In genomic region chr11:66188146-66188545, GRCm38 (mm10) we compare ENCODE assay signal across 20 mouse cellular contexts. TPM values are rescaled to one million over a fixed set of nuclear protein-coding genes. Genes with fewer than 3 reads are reported as not detected.
A peak's percentile ranks its signal among the peaks of the same experiment; 100 is the strongest.
DNase-seq lines count a peak whose midpoint lies in the region; ATAC-seq and TF ChIP-seq lines count a peak whose summit lies in the region.
"Had no signal": no experiment of that assay in that cellular context is flagged by ENCODE, and none has a peak within 500 bp of the region (broad histone marks: within the 10 kb centered on the region; RNA-seq: fewer than 3 reads in every experiment).

No protein-coding gene starts in this region.

- H3K27ac ChIP-seq in forebrain, embryonic 14.5 days (ENCODE audit: low read depth, low read length), result peak overlapping the region; percentile 21; the same call in 1 of the 2 replicates
- no peak overlapping the region for H3K27ac ChIP-seq in forebrain, embryonic 10.5 days
- no peak overlapping the region for H3K27ac ChIP-seq in hindbrain, postnatal 0 days
- H3K27ac ChIP-seq in hindbrain, embryonic 14.5 days, result no peak overlapping the region
- H3K27ac ChIP-seq: embryonic facial prominence, embryonic 10.5 days; forebrain, embryonic 12.5 days; gastrocnemius, adult 2 months; kidney, embryonic 15.5 days; limb, embryonic 15.5 days; liver, embryonic 14.5 days; stomach, postnatal 0 days had no signal

- no peak overlapping the region for H3K9ac ChIP-seq in forebrain, embryonic 14.5 days (ENCODE audit: low read length)
- no peak overlapping the region for H3K9ac ChIP-seq in hindbrain, postnatal 0 days (replicated peaks; ENCODE audit: low read length)
- no peak overlapping the region for H3K9ac ChIP-seq in hindbrain, embryonic 14.5 days
- H3K9ac ChIP-seq: forebrain, embryonic 12.5 days; kidney, embryonic 15.5 days; limb, embryonic 15.5 days; liver, embryonic 14.5 days had no signal

- H3K4me2 ChIP-seq in forebrain, embryonic 14.5 days (ENCODE audit: low read length), result no peak overlapping the region
- no peak overlapping the region for H3K4me2 ChIP-seq in hindbrain, postnatal 0 days (ENCODE audit: low read depth, low read length)
- H3K4me2 ChIP-seq in hindbrain, embryonic 14.5 days (replicated peaks), result no peak overlapping the region
- H3K4me2 ChIP-seq: forebrain, embryonic 12.5 days; kidney, embryonic 15.5 days; limb, embryonic 15.5 days had no signal

- H3K4me3 ChIP-seq in forebrain, embryonic 14.5 days (ENCODE audit: low read depth, low read length), result no peak overlapping the region
- H3K4me3 ChIP-seq in forebrain, embryonic 10.5 days, result no peak overlapping the region
- H3K4me3 ChIP-seq in hindbrain, postnatal 0 days (ENCODE audit: low read length), result no peak overlapping the region
- no peak overlapping the region for H3K4me3 ChIP-seq in hindbrain, embryonic 14.5 days (replicated peaks; ENCODE audit: low read length)
- H3K4me3 ChIP-seq: embryonic facial prominence, embryonic 10.5 days; forebrain, embryonic 12.5 days; gastrocnemius, adult 2 months; kidney, embryonic 15.5 days; limb, embryonic 15.5 days had no signal

- TF ChIP-seq CTCF in hindbrain, postnatal 0 days (IDR thresholded peaks at IDR 0.05; ENCODE audit: low read depth), result no peak

- peak; percentile 20 for DNase-seq in forebrain, embryonic 14.5 days (ENCODE audit: low spot score)
- no peak for DNase-seq in forebrain, embryonic 10.5 days (ENCODE audit: extremely low spot score, low spot score)
- DNase-seq in hindbrain, postnatal 0 days (ENCODE audit: low spot score), result peak; percentile 7
- DNase-seq in hindbrain, embryonic 14.5 days (ENCODE audit: low spot score), result no peak
- peak; percentile 52 to 79 for DNase-seq in layer of hippocampus, adult 18-20 months (ENCODE audit: low spot score in 2 of 2)
- DNase-seq in layer of hippocampus, postnatal 36 days, result peak; percentile 37 to 46
- DNase-seq in ovary, postnatal 14 days (ENCODE audit: low spot score), result no peak

- H3K36me3 ChIP-seq in forebrain, embryonic 14.5 days (ENCODE audit: control insufficient read depth, insufficient read depth, low read length), result no peaks in the 10 kb centered on the region
- no peaks in the 10 kb centered on the region for H3K36me3 ChIP-seq in forebrain, embryonic 10.5 days (replicated peaks)
- no peaks in the 10 kb centered on the region for H3K36me3 ChIP-seq in hindbrain, postnatal 0 days (ENCODE audit: insufficient read depth, low read length)
- no peaks in the 10 kb centered on the region for H3K36me3 ChIP-seq in hindbrain, embryonic 14.5 days (replicated peaks; ENCODE audit: control insufficient read depth, insufficient read depth)
- H3K36me3 ChIP-seq: embryonic facial prominence, embryonic 10.5 days; forebrain, embryonic 12.5 days; kidney, embryonic 15.5 days; limb, embryonic 15.5 days had no signal

- H3K4me1 ChIP-seq in forebrain, embryonic 14.5 days (ENCODE audit: control insufficient read depth, insufficient read depth, low read length), result no peaks in the 10 kb centered on the region
- no peaks in the 10 kb centered on the region for H3K4me1 ChIP-seq in forebrain, embryonic 10.5 days
- H3K4me1 ChIP-seq in hindbrain, postnatal 0 days (ENCODE audit: insufficient read depth, low read length), result 0 out of 2 replicates have a peak, but pooled peaks cover 4% of the 10 kb centered on the region
- H3K4me1 ChIP-seq in hindbrain, embryonic 14.5 days (replicated peaks; ENCODE audit: control insufficient read depth, insufficient read depth, low read length), result no peaks in the 10 kb centered on the region
- H3K4me1 ChIP-seq: embryonic facial prominence, embryonic 10.5 days; forebrain, embryonic 12.5 days; kidney, embryonic 15.5 days had no signal

- no peaks in the 10 kb centered on the region for H3K27me3 ChIP-seq in forebrain, embryonic 14.5 days (replicated peaks; ENCODE audit: control insufficient read depth, insufficient read depth, low read length)
- H3K27me3 ChIP-seq in forebrain, embryonic 10.5 days (ENCODE audit: poor library complexity, severe bottlenecking), result no peaks in the 10 kb centered on the region
- no peaks in the 10 kb centered on the region for H3K27me3 ChIP-seq in hindbrain, postnatal 0 days (ENCODE audit: insufficient read depth, low read length)
- H3K27me3 ChIP-seq in hindbrain, embryonic 14.5 days (ENCODE audit: control insufficient read depth, insufficient read depth, low read length), result no peaks in the 10 kb centered on the region
- H3K27me3 ChIP-seq: forebrain, embryonic 12.5 days; kidney, embryonic 15.5 days; limb, embryonic 15.5 days had no signal

- H3K9me3 ChIP-seq in forebrain, embryonic 14.5 days (replicated peaks; ENCODE audit: control insufficient read depth, low read length), result no peaks in the 10 kb centered on the region
- H3K9me3 ChIP-seq in forebrain, embryonic 10.5 days, result no peaks in the 10 kb centered on the region
- H3K9me3 ChIP-seq in hindbrain, postnatal 0 days (ENCODE audit: low read length), result no peaks in the 10 kb centered on the region
- H3K9me3 ChIP-seq in hindbrain, embryonic 14.5 days (ENCODE audit: control insufficient read depth, low read length), result no peaks in the 10 kb centered on the region
- H3K9me3 ChIP-seq: embryonic facial prominence, embryonic 10.5 days; forebrain, embryonic 12.5 days; kidney, embryonic 15.5 days; limb, embryonic 15.5 days had no signal

- ATAC-seq in forebrain, embryonic 14.5 days, result no peak
- no peak for ATAC-seq in hindbrain, postnatal 0 days
- no peak for ATAC-seq in hindbrain, embryonic 14.5 days (ENCODE audit: low FRiP score)
- ATAC-seq: hindbrain, embryonic 16.5 days; intestine, postnatal 0 days had no signal

- WGBS in forebrain, embryonic 14.5 days, result 77% methylated on average over 2 of the region's 2 CpGs
- 87% methylated on average over 2 of the region's 2 CpGs for WGBS in forebrain, embryonic 10.5 days
- 49% methylated on average over 2 of the region's 2 CpGs for WGBS in hindbrain, postnatal 0 days
- 65% methylated on average over 2 of the region's 2 CpGs for WGBS in hindbrain, embryonic 14.5 days

RNA-seq across cellular contexts. Expression of gene Dnah9, which starts 19.8 kb away (rescaled TPM):
- polyA plus RNA-seq in forebrain, embryonic 14.5 days (2014; fragmentation: Nextera tagmentation; extraction: Ambion mirVana), result 1.0 and 1.7 TPM in 2 replicates
- 0.15 and 0.28 TPM in 2 replicates for polyA plus RNA-seq in forebrain, embryonic 10.5 days (2016; fragmentation: Nextera tagmentation; extraction: Ambion mirVana)
- 3.5 and 6.7 TPM in 2 replicates for total RNA-seq in hindbrain, postnatal 0 days (2014; rRNA removed)
- 2.1 and 2.7 TPM in 2 replicates for polyA plus RNA-seq in hindbrain, postnatal 0 days (2015; fragmentation: Nextera tagmentation; extraction: Ambion mirVana)
- 3.2 and 3.3 TPM in 2 replicates for polyA plus RNA-seq in hindbrain, embryonic 14.5 days (2014; fragmentation: Nextera tagmentation; extraction: Ambion mirVana)
- 10 to 100 TPM; 14.8 to 16.1 TPM for total RNA-seq in layer of hippocampus, adult 18-20 months (2021)
- total RNA-seq in layer of hippocampus, postnatal 36 days (2021), result 10 to 100 TPM; 15.6 to 16.4 TPM
- total RNA-seq: adrenal gland, adult 18-20 months; adrenal gland, postnatal 36 days; gastrocnemius, adult 2 months; heart, postnatal 25 days; megakaryocyte-erythroid progenitor cell, adult 5-6 weeks had no signal
- polyA plus RNA-seq: liver, embryonic 14.5 days had no signal

Comparison
In these comparisons a context has a peak if more than half of its experiments do, and no peak if none do; other contexts are left out.
1. DNase-seq: peak in forebrain, embryonic 14.5 days (single experiment), hindbrain, postnatal 0 days (single experiment), layer of hippocampus, adult 18-20 months (2 of 2) and layer of hippocampus, postnatal 36 days (2 of 2); none in forebrain, embryonic 10.5 days (single experiment), hindbrain, embryonic 14.5 days (single experiment) and ovary, postnatal 14 days (single experiment).